Mouse (Mus musculus): Measurements from ENCODE around the gene Ube4a.

DNA sequence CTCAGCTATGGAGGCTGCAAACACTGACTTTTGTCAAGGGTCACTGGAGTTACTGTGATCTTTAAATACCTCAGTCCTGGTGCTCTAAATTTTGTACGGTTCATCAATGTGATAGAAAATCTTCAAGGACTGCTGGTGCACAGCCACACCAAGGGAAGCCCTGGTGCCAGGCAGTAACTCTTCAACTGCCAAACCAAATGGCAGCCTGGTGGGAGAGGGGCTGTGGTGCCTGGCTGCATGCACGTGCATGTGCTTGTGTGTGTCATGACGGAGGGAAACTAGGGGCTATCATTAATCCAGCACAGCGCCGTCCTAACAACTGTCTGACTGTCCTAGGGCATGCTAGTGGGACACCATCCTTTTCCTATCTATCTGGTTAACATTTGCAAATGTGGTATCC lies 34.4 kb upstream of the Ube4a start:
- TF ChIP-seq POLR2A (IDR thresholded peaks at IDR 0.05; ENCODE audit: low read depth, low read length) (no peak), CTCF (IDR thresholded peaks at IDR 0.05; ENCODE audit: extremely low read depth, insufficient read depth, insufficient read length, insufficient replicate concordance) (no peak)
